Mouse (Mus musculus) olfactory bulb, adult 2 months (tissue): Measurements from ENCODE around the gene Adamts2.

Experiments used
- CTCF ChIP-seq: fragments of 200-500 bp; IDR thresholded peaks from 2 replicates; pipeline ENCODE4 v1.5.1; 2012; ENCODE audit warnings: low read depth, mild to moderate bottlenecking, low read length, moderate library complexity; ENCODE audit not compliant: insufficient read depth
- POLR2A ChIP-seq: fragments of 200-500 bp; IDR thresholded peaks from 2 replicates; pipeline ENCODE4 v1.6.1; 2012; ENCODE audit warnings: mild to moderate bottlenecking, low read depth, low read length, moderate library complexity; ENCODE audit not compliant: insufficient read depth

- TF ChIP-seq CTCF (peak; percentile 8; the same call in 1 of the 2 replicates), POLR2A (no peak)
Measured at GRCm38 (mm10) chr11:50587026-50587425, 14.9 kb upstream of the Adamts2 start.
